Mouse (Mus musculus) ES-Bruce4 (cell line): ENCODE data around the gene Wnt10a. TPM values are rescaled to one million over a fixed set of nuclear protein-coding genes. Genes with fewer than 3 reads are reported as not detected.

ENCODE experiments used
- H3K27ac ChIP-seq: 2 replicates; pipeline ENCODE4 v1.5.1; 2012; ENCODE audit warnings: low read length, inconsistent platforms; ENCODE audit not compliant: insufficient read depth
- H3K27me3 ChIP-seq: 2 replicates; pipeline ENCODE4 v1.6.1; 2012; ENCODE audit warnings: mild to moderate bottlenecking, low read length, inconsistent platforms; ENCODE audit not compliant: control insufficient read depth, poor library complexity, insufficient read depth, severe bottlenecking
- H3K36me3 ChIP-seq: 2 replicates; pipeline ENCODE4 v1.6.1; 2012; ENCODE audit warnings: inconsistent platforms, mild to moderate bottlenecking, low read length, moderate library complexity; ENCODE audit not compliant: control insufficient read depth, poor library complexity, insufficient read depth, severe bottlenecking
- H3K4me1 ChIP-seq: one replicate; pipeline ENCODE4 v1.8.1; 2011; ENCODE audit warnings: low read length; ENCODE audit not compliant: control insufficient read depth, insufficient read depth
- H3K4me3 ChIP-seq: 2 replicates; pipeline ENCODE4 v1.5.1; 2011; ENCODE audit warnings: low read depth, mild to moderate bottlenecking, low read length
- H3K9ac ChIP-seq: 2 replicates; pipeline ENCODE4 v1.6.1; 2012; ENCODE audit warnings: low read depth, mild to moderate bottlenecking, inconsistent platforms; ENCODE audit not compliant: poor library complexity, severe bottlenecking
- H3K9me3 ChIP-seq: replicated peaks from 2 replicates; pipeline ENCODE4 v1.6.1; 2012; ENCODE audit warnings: mild to moderate bottlenecking, low read length, inconsistent platforms; ENCODE audit not compliant: control insufficient read depth, poor library complexity, insufficient read depth, severe bottlenecking
- CTCF ChIP-seq: IDR thresholded peaks from one replicate; pipeline ENCODE4 v1.8.1; 2011; ENCODE audit warnings: low read depth, low read length
- EP300 ChIP-seq: IDR thresholded peaks from 2 replicates; pipeline ENCODE4 v1.6.1; 2011; ENCODE audit warnings: low read depth, low read length; ENCODE audit not compliant: insufficient read depth
- POLR2A ChIP-seq: IDR thresholded peaks from one replicate; pipeline ENCODE4 v1.8.1; 2011; ENCODE audit warnings: low read length; ENCODE audit not compliant: insufficient read depth
- polyA plus RNA-seq: library from polyadenylated mRNA; stranded (reverse); fragments of >200 nt; gene quantifications from 2 replicates; pipeline ENCODE4 v1.2.4, GENCODE M21; 2011; ENCODE audit warnings: low read depth; ENCODE audit not compliant: missing spikeins, insufficient read depth, insufficient read length

The Wnt10a gene
- polyA plus RNA-seq, 1 experiment, result 0.79 TPM

- H3K27ac ChIP-seq, result no peak overlapping the region
- H3K9ac ChIP-seq, result no peak overlapping the region
- no peak for TF ChIP-seq CTCF
- TF ChIP-seq EP300, result no peak
- TF ChIP-seq POLR2A, result no peak
- no peaks in the 10 kb centered on the region for H3K4me1 ChIP-seq
- H3K27me3 ChIP-seq, result no peaks in the 10 kb centered on the region
- H3K36me3 ChIP-seq, result no peaks in the 10 kb centered on the region
- no peaks in the 10 kb centered on the region for H3K9me3 ChIP-seq
- H3K4me3 ChIP-seq, result no peak overlapping the region
Observed at GRCm38 (mm10) chr1:74833255-74833654, 41.9 kb downstream of the Wnt10a start.

GRCm38 (mm10) chr1:74843090-74843489 is 51.8 kb downstream of the Wnt10a start:
- Histone ChIP-seq H3K36me3 (no peaks in the 10 kb centered on the region), H3K9ac (no peak overlapping the region), H3K9me3 (no peaks in the 10 kb centered on the region), H3K4me3 (no peak overlapping the region), H3K4me1 (no peaks in the 10 kb centered on the region), H3K27me3 (no peaks in the 10 kb centered on the region), H3K27ac (no peak overlapping the region)
- TF ChIP-seq CTCF (no peak), POLR2A (no peak), EP300 (no peak)

DNA sequence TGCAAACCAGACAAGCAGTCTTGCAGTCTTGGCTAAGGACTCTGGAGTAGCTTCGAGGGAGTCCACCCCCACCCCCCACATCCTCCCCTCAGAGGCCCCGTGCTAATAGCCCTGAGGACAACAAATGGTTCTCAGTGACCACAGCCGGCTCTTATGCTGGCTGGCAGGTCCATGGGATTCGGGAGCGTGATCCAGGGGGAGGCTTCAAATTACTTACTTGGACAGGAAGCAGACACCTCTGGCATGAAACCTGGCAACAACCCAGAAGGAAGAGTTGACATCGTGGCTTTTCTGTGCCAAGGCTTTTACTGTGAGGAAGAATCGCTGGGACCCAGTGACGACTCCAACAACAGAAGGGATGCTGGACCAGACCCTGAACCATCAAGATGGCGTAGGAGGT is 55.0 kb downstream of the Wnt10a start:
- Histone ChIP-seq H3K4me3 (no peak overlapping the region), H3K27me3 (no peaks in the 10 kb centered on the region), H3K27ac (no peak overlapping the region), H3K36me3 (no peaks in the 10 kb centered on the region), H3K9ac (no peak overlapping the region), H3K4me1 (no peaks in the 10 kb centered on the region), H3K9me3 (no peaks in the 10 kb centered on the region)
- no peak for TF ChIP-seq EP300
- no peak for TF ChIP-seq CTCF
- no peak for TF ChIP-seq POLR2A

GRCm38 (mm10) chr1:74848946-74849345 is 57.6 kb downstream of the Wnt10a start:
- TF ChIP-seq EP300 (no peak), CTCF (no peak), POLR2A (no peak)

DNA sequence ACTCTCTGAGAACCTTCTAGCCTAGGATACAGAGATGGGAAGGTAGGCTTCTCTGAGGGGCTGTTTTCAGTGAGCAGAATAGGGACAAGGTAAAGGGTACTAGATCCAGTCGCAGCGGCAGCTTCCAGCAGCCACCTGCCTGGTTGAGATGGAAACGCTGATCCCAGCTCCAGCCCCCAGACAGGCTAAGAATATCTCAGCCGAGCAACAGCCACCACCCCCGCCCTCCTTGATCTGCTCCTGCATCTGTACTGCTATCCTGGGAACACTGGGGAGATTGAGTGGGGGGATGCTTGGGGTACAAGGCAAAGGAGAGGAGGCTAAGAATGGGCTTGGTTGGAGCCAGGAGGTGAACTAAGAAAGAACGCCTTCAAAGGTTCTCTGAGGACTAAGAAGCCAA is 58.9 kb downstream of the Wnt10a start:
- Histone ChIP-seq H3K36me3 (no peaks in the 10 kb centered on the region), H3K4me3 (no peak overlapping the region), H3K4me1 (no peaks in the 10 kb centered on the region), H3K9me3 (no peaks in the 10 kb centered on the region), H3K9ac (no peak overlapping the region), H3K27me3 (peaks cover 4% of the 10 kb centered on the region), H3K27ac (no peak overlapping the region)
- TF ChIP-seq CTCF (no peak), EP300 (no peak), POLR2A (no peak)

More at GRCm38 (mm10) chr1:74848946-74849345, 57.6 kb downstream of the Wnt10a start:
- Histone ChIP-seq H3K4me3 (no peak overlapping the region), H3K27me3 (no peaks in the 10 kb centered on the region), H3K9me3 (no peaks in the 10 kb centered on the region), H3K9ac (no peak overlapping the region), H3K27ac (no peak overlapping the region), H3K4me1 (no peaks in the 10 kb centered on the region), H3K36me3 (no peaks in the 10 kb centered on the region)

DNA sequence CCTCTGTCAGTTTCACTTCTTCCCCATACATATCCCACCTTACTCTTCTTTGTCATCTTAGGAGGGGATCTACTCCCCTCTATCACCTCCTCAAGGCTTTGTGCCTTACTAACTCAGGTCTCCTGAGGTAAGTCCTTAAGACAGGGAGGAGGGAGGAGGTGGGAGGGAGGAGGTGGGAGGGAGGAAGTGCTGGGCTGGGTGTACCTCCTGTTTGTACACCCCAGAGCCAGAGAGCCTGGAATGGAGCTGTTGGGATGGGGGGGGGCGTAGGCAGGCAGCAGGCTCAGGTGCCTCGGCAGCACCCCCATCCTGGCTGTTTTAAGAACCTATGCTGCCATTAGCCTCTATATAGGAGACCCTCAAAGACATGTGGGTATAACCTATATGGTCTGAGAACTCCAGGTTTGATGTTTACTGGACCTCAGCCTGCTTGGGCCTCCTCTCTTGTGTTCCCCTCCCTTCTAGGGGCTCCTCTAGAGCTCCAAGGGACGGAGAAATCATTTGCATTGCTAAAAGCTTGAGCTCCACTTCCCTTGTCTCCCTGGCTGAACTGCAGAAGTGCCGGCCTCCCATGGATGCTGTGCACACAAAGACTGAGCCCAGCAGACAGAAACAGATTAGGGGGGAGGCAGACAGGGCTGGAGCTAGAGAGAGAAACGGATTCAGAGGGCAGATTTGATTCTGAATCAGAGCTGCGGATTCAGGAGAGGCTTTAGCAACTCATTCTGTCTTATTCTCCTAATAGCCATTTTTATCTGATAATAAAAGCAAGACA is 59.9 kb downstream of the Wnt10a start:
- H3K4me1 ChIP-seq, result no peaks in the 10 kb centered on the region
- no peaks in the 10 kb centered on the region for H3K9me3 ChIP-seq
- peak overlapping the region; percentile 39 for H3K27ac ChIP-seq
- H3K9ac ChIP-seq, result no peak overlapping the region
- H3K4me3 ChIP-seq, result no peak overlapping the region
- H3K36me3 ChIP-seq, result no peaks in the 10 kb centered on the region
- peaks cover 10% of the 10 kb centered on the region for H3K27me3 ChIP-seq
- TF ChIP-seq EP300, result peak; percentile 76
- TF ChIP-seq POLR2A, result no peak

Other genes starting within 250 kb of the Wnt10a start
- 1.8 and 2.9 TPM in 2 replicates for gene Plcd4, start 248.6 kb upstream of the Wnt10a start, polyA plus RNA-seq
- gene Usp37, start 247.2 kb upstream of the Wnt10a start, polyA plus RNA-seq, result 52.1 and 52.8 TPM in 2 replicates
- 15.9 and 20.0 TPM in 2 replicates for gene Zfp142, start 203.3 kb upstream of the Wnt10a start, polyA plus RNA-seq
- gene Bcs1l, start 203.2 kb upstream of the Wnt10a start, polyA plus RNA-seq, result 18.4 and 22.3 TPM in 2 replicates
- gene Rnf25, start 190.1 kb upstream of the Wnt10a start, polyA plus RNA-seq, result 39.6 and 40.4 TPM in 2 replicates
- gene Stk36, start 190.1 kb upstream of the Wnt10a start, polyA plus RNA-seq, result 4.8 and 6.2 TPM in 2 replicates
- 123 and 129 TPM in 2 replicates for gene Ttll4, start 129.8 kb upstream of the Wnt10a start, polyA plus RNA-seq
- 1.9 and 2.5 TPM in 2 replicates for gene Cyp27a1, start 77.9 kb upstream of the Wnt10a start, polyA plus RNA-seq
- gene Prkag3, start 42.3 kb upstream of the Wnt10a start, polyA plus RNA-seq, result 0.21 and 0.23 TPM in 2 replicates
- 5.0 and 5.6 TPM in 2 replicates for gene Wnt6, start 19.6 kb upstream of the Wnt10a start, polyA plus RNA-seq
- gene Cdk5r2, start 63.4 kb downstream of the Wnt10a start, polyA plus RNA-seq, result 0.28 and 0.32 TPM in 2 replicates
- not detected in 2 replicates for gene Fev, start 93.9 kb downstream of the Wnt10a start, polyA plus RNA-seq
- gene Cryba2, start 101.6 kb downstream of the Wnt10a start, polyA plus RNA-seq, result not detected in 2 replicates
- 0.17 TPM in 1 of 2 replicates, not detected in the other for gene Cfap65, start 144.1 kb downstream of the Wnt10a start, polyA plus RNA-seq
- 0.24 TPM in 1 of 2 replicates, not detected in the other for gene Ihh, start 160.2 kb downstream of the Wnt10a start, polyA plus RNA-seq